Mouse (Mus musculus) midbrain, embryonic 12.5 days (tissue): ENCODE measurements around the gene Pomc. TPM values are rescaled to one million over a fixed set of nuclear protein-coding genes. Genes with fewer than 3 reads are reported as not detected.
A peak's percentile ranks its signal among the peaks of the same experiment; 100 is the strongest.

Experiments used
- ATAC-seq: fragments of 200-750 bp; cut with Nextera tagmentation; 2 replicates; pipeline ENCODE4 v1.8.0; 2017; ENCODE audit warnings: low read depth, moderate TSS enrichment, moderate library complexity; ENCODE audit not compliant: low FRiP score
- H3K27ac ChIP-seq: fragments of 300-500 bp; sonication (generic); replicated peaks from 2 replicates; pipeline ENCODE4 v1.5.1; 2016; ENCODE audit warnings: mild to moderate bottlenecking
- H3K27me3 ChIP-seq: fragments of 300-500 bp; sonication (generic); 2 replicates; pipeline ENCODE4 v1.6.1; 2016; ENCODE audit warnings: mild to moderate bottlenecking
- H3K36me3 ChIP-seq: fragments of 300-500 bp; sonication (generic); 2 replicates; pipeline ENCODE4 v1.6.1; 2016
- H3K4me1 ChIP-seq: fragments of 300-500 bp; sonication (generic); 2 replicates; pipeline ENCODE4 v1.6.1; 2016
- H3K4me2 ChIP-seq: fragments of 300-500 bp; sonication (generic); replicated peaks from 2 replicates; pipeline ENCODE4 v1.6.1; 2016; ENCODE audit warnings: mild to moderate bottlenecking, moderate library complexity
- H3K4me3 ChIP-seq: fragments of 300-500 bp; sonication (generic); 2 replicates; pipeline ENCODE4 v1.5.1; 2016; ENCODE audit warnings: mild to moderate bottlenecking
- H3K9ac ChIP-seq: fragments of 300-500 bp; sonication (generic); replicated peaks from 2 replicates; pipeline ENCODE4 v1.6.1; 2016; ENCODE audit warnings: mild to moderate bottlenecking, moderate library complexity
- H3K9me3 ChIP-seq: fragments of 300-500 bp; sonication (generic); 2 replicates; pipeline ENCODE4 v1.6.1; 2016; ENCODE audit warnings: mild to moderate bottlenecking
- WGBS: fragments of 180-500 bp; shearing (Covaris S2); methylation state at CpG from one replicate; pipeline ENCODE4 v1.1.7; 2016; 5-methylcytosine and 5-hydroxymethylcytosine counted together
- polyA plus RNA-seq: library from polyadenylated mRNA; unstranded; fragments of >200 nt; fragmentation: Nextera tagmentation; extraction: Ambion mirVana; gene quantifications from 2 replicates; pipeline ENCODE4 v1.2.1, GENCODE M21; 2016

Pomc gene
- polyA plus RNA-seq, 1 experiment from 2014 or later = 6.3 TPM

- 67% methylated on average over 1 of the region's 1 CpGs for WGBS
- peaks cover 55% of the 10 kb centered on the region for H3K36me3 ChIP-seq
- H3K4me3 ChIP-seq = peak overlapping the region; percentile 40; the same call in 1 of the 2 replicates
- no peak overlapping the region for H3K9ac ChIP-seq
- peak; percentile 6; the same call in 1 of the 2 replicates for ATAC-seq
- H3K4me1 ChIP-seq = peaks cover 8% of the 10 kb centered on the region
- H3K27me3 ChIP-seq = peaks cover 19% of the 10 kb centered on the region
- no peak overlapping the region for H3K27ac ChIP-seq
- H3K4me2 ChIP-seq = peak overlapping the region; percentile 80
- H3K9me3 ChIP-seq = no peaks in the 10 kb centered on the region
Observed at GRCm38 (mm10) chr12:3980991-3981349, 26.2 kb downstream of the Pomc start.

- Histone ChIP-seq H3K4me1 (peaks cover 8% of the 10 kb centered on the region), H3K9ac (peak overlapping the region; percentile 52), H3K9me3 (no peaks in the 10 kb centered on the region), H3K36me3 (peaks cover 50% of the 10 kb centered on the region), H3K27me3 (peaks cover 19% of the 10 kb centered on the region), H3K4me3 (peak overlapping the region; percentile 40), H3K4me2 (peak overlapping the region; percentile 80), H3K27ac (no peak overlapping the region)
- under 1% methylated on average over 41 of the region's 41 CpGs for WGBS
- ATAC-seq = peak; percentile 83
Observed at GRCm38 (mm10) chr12:3981350-3982131, 26.8 kb downstream of the Pomc start.

- Histone ChIP-seq H3K9me3 (no peaks in the 10 kb centered on the region), H3K27ac (no peak overlapping the region), H3K4me3 (peak overlapping the region; percentile 40; the same call in 1 of the 2 replicates), H3K9ac (peak overlapping the region; percentile 52; the same call in 1 of the 2 replicates), H3K4me2 (peak overlapping the region; percentile 80), H3K4me1 (peaks cover 8% of the 10 kb centered on the region), H3K36me3 (peaks cover 42% of the 10 kb centered on the region), H3K27me3 (peaks cover 19% of the 10 kb centered on the region)
- 20% methylated on average over 6 of the region's 6 CpGs for WGBS
- ATAC-seq = no peak
Observed at GRCm38 (mm10) chr12:3982257-3982656, 27.5 kb downstream of the Pomc start.

GRCm38 (mm10) chr12:3983736-3984135, 29.0 kb downstream of the Pomc start:
- H3K4me3 ChIP-seq = no peak overlapping the region
- H3K4me2 ChIP-seq = no peak overlapping the region
- 0% methylated on average over 1 of the region's 1 CpGs for WGBS
- H3K9me3 ChIP-seq = no peaks in the 10 kb centered on the region
- H3K4me1 ChIP-seq = peaks cover 8% of the 10 kb centered on the region
- peaks cover 19% of the 10 kb centered on the region for H3K27me3 ChIP-seq
- no peak overlapping the region for H3K27ac ChIP-seq
- H3K36me3 ChIP-seq = peaks cover 29% of the 10 kb centered on the region
- no peak overlapping the region for H3K9ac ChIP-seq
- no peak for ATAC-seq

GRCm38 (mm10) chr12:3984446-3984845, 29.7 kb downstream of the Pomc start:
- H3K4me3 ChIP-seq = no peak overlapping the region
- H3K27me3 ChIP-seq = peaks cover 19% of the 10 kb centered on the region
- H3K4me1 ChIP-seq = peaks cover 8% of the 10 kb centered on the region
- H3K4me2 ChIP-seq = no peak overlapping the region
- no peaks in the 10 kb centered on the region for H3K9me3 ChIP-seq
- H3K9ac ChIP-seq = no peak overlapping the region
- 88% methylated on average over 9 of the region's 9 CpGs for WGBS
- peaks cover 24% of the 10 kb centered on the region for H3K36me3 ChIP-seq
- H3K27ac ChIP-seq = no peak overlapping the region
- ATAC-seq = no peak

- H3K36me3 ChIP-seq = peaks cover 12% of the 10 kb centered on the region
- H3K4me1 ChIP-seq = peaks cover 9% of the 10 kb centered on the region
- no peak overlapping the region for H3K9ac ChIP-seq
- WGBS = 55% methylated on average over 2 of the region's 2 CpGs
- no peak overlapping the region for H3K4me3 ChIP-seq
- ATAC-seq = no peak
- no peak overlapping the region for H3K27ac ChIP-seq
- H3K27me3 ChIP-seq = no peaks in the 10 kb centered on the region
- H3K9me3 ChIP-seq = no peaks in the 10 kb centered on the region
- H3K4me2 ChIP-seq = no peak overlapping the region
Observed at GRCm38 (mm10) chr12:3989943-3990342, 35.2 kb downstream of the Pomc start.

- WGBS = 76% methylated on average over 3 of the region's 3 CpGs
- no peaks in the 10 kb centered on the region for H3K27me3 ChIP-seq
- H3K9ac ChIP-seq = no peak overlapping the region
- H3K4me2 ChIP-seq = no peak overlapping the region
- no peak overlapping the region for H3K4me3 ChIP-seq
- no peak overlapping the region for H3K27ac ChIP-seq
- peaks cover 9% of the 10 kb centered on the region for H3K36me3 ChIP-seq
- no peaks in the 10 kb centered on the region for H3K9me3 ChIP-seq
- peaks cover 9% of the 10 kb centered on the region for H3K4me1 ChIP-seq
- no peak for ATAC-seq
Observed at GRCm38 (mm10) chr12:3991047-3991446, 36.3 kb downstream of the Pomc start.

- H3K4me1 ChIP-seq = no peaks in the 10 kb centered on the region
- no peaks in the 10 kb centered on the region for H3K9me3 ChIP-seq
- no peaks in the 10 kb centered on the region for H3K27me3 ChIP-seq
- WGBS = 90% methylated on average over 9 of the region's 9 CpGs
- no peak overlapping the region for H3K4me3 ChIP-seq
- no peak overlapping the region for H3K9ac ChIP-seq
- ATAC-seq = no peak
- H3K27ac ChIP-seq = no peak overlapping the region
- H3K4me2 ChIP-seq = no peak overlapping the region
- peaks cover 18% of the 10 kb centered on the region for H3K36me3 ChIP-seq
Observed at GRCm38 (mm10) chr12:3996749-3997148, 42.0 kb downstream of the Pomc start.

- no peak for ATAC-seq
- H3K27ac ChIP-seq = no peak overlapping the region
- H3K9ac ChIP-seq = no peak overlapping the region
- no peaks in the 10 kb centered on the region for H3K27me3 ChIP-seq
- H3K36me3 ChIP-seq = peaks cover 11% of the 10 kb centered on the region; the same call in 1 of the 2 replicates
- no peaks in the 10 kb centered on the region for H3K9me3 ChIP-seq
- H3K4me1 ChIP-seq = 0 out of 2 replicates have a peak, but pooled peaks cover 8% of the 10 kb centered on the region
- no peak overlapping the region for H3K4me2 ChIP-seq
- WGBS = 96% methylated on average over 5 of the region's 5 CpGs
- no peak overlapping the region for H3K4me3 ChIP-seq
Observed at GRCm38 (mm10) chr12:4000406-4000805, 45.7 kb downstream of the Pomc start.

- H3K4me2 ChIP-seq = no peak overlapping the region
- H3K36me3 ChIP-seq = peaks cover 5% of the 10 kb centered on the region; the same call in 1 of the 2 replicates
- no peak overlapping the region for H3K27ac ChIP-seq
- ATAC-seq = no peak
- peaks cover 36% of the 10 kb centered on the region for H3K4me1 ChIP-seq
- H3K9me3 ChIP-seq = no peaks in the 10 kb centered on the region
- H3K4me3 ChIP-seq = no peak overlapping the region
- WGBS = 6% methylated on average over 6 of the region's 6 CpGs
- H3K27me3 ChIP-seq = no peaks in the 10 kb centered on the region
- no peak overlapping the region for H3K9ac ChIP-seq
Observed at GRCm38 (mm10) chr12:4004648-4005047, 49.9 kb downstream of the Pomc start.

- Histone ChIP-seq H3K4me3 (no peak overlapping the region), H3K4me2 (no peak overlapping the region), H3K9me3 (no peaks in the 10 kb centered on the region), H3K4me1 (peaks cover 38% of the 10 kb centered on the region), H3K9ac (no peak overlapping the region), H3K27me3 (no peaks in the 10 kb centered on the region), H3K27ac (no peak overlapping the region), H3K36me3 (no peaks in the 10 kb centered on the region)
- 89% methylated on average over 7 of the region's 7 CpGs for WGBS
- no peak for ATAC-seq
Observed at GRCm38 (mm10) chr12:4006079-4006478, 51.3 kb downstream of the Pomc start.

- Histone ChIP-seq H3K36me3 (no peaks in the 10 kb centered on the region), H3K4me3 (no peak overlapping the region), H3K4me2 (no peak overlapping the region), H3K9ac (no peak overlapping the region), H3K27ac (peak overlapping the region; percentile 2), H3K4me1 (peaks cover 38% of the 10 kb centered on the region), H3K9me3 (no peaks in the 10 kb centered on the region), H3K27me3 (no peaks in the 10 kb centered on the region)
- ATAC-seq = 0 out of 2 replicates have a peak, but pooled peaks have one; percentile 41
- WGBS = 59% methylated on average over 4 of the region's 4 CpGs
Observed at GRCm38 (mm10) chr12:4007181-4007580, 52.4 kb downstream of the Pomc start.
